Mouse (Mus musculus) bone marrow, adult 2 months (tissue): ENCODE measurements around the gene Cd151.

ENCODE experiments used
- CTCF ChIP-seq: fragments of 200-500 bp; IDR thresholded peaks from 2 replicates; pipeline ENCODE4 v1.5.1; 2011; ENCODE audit warnings: low read length, control low read depth; ENCODE audit not compliant: control insufficient read depth, insufficient read depth
- POLR2A ChIP-seq: fragments of 200-500 bp; IDR thresholded peaks from 2 replicates; pipeline ENCODE4 v1.6.1; 2011; ENCODE audit warnings: low read depth, mild to moderate bottlenecking, control low read depth, low read length, borderline replicate concordance; ENCODE audit not compliant: control insufficient read depth

DNA sequence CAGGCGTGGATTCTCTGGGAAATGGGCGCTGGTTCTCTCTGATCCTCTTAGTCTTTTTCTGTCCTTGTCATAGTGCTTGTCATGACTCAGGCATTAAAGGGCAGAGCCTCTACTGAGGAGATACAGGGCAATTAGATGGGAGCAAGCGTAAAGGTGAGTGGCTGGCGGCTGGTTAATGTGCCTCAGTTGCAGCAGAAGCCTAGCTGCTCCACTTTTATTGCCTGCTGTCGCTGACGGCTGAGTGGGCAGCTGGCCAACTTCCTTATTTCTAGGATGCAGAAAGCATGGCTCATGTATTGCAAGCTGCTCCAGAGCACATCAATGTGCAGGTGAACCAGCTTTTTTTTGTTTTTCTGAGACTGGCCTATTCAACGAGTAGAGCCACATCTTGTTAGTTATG, 48.2 kb upstream of the Cd151 start:
- TF ChIP-seq CTCF (no peak), POLR2A (no peak)
